Mouse (Mus musculus): Measurements from ENCODE around the gene Acat1. TPM values are rescaled to one million over a fixed set of nuclear protein-coding genes. Genes with fewer than 3 reads are reported as not detected.

Gene Acat1
- polyA plus RNA-seq (2014; fragmentation: Nextera tagmentation; extraction: Ambion mirVana), result 184 and 194 TPM in 2 replicates

GRCm38 (mm10) chr9:53609968-53610781 is at the start of gene Acat1:
Gene Acat1, minus strand, starts transcription at chr9:53610382.
- DNase-seq (ENCODE audit: low spot score) (peak; percentile 95), ATAC-seq (ENCODE audit: low read depth) (peak; percentile 98)
- peak within 1 kb of the TSS; percentile 82 for H3K9ac ChIP-seq (ENCODE audit: low read depth, low read length)
- peak within 1 kb of the TSS; percentile 72 for H3K4me2 ChIP-seq (ENCODE audit: low read depth, low read length)
- H3K36me3 ChIP-seq (ENCODE audit: control insufficient read depth, insufficient read depth, low read length), result peaks cover 5% of the 10 kb centered on the region; the same call in 1 of the 2 replicates
- WGBS, result 4% methylated on average over 33 of the region's 52 CpGs
- no peaks in the 10 kb centered on the region for H3K9me3 ChIP-seq (ENCODE audit: control insufficient read depth, low read length)
- H3K27me3 ChIP-seq (replicated peaks; ENCODE audit: control insufficient read depth, insufficient read depth, low read length), result no peaks in the 10 kb centered on the region
- peak within 1 kb of the TSS; percentile 65 for H3K4me3 ChIP-seq (ENCODE audit: low read depth, low read length)
- H3K27ac ChIP-seq (replicated peaks; ENCODE audit: low read depth, low read length), result peak within 1 kb of the TSS; percentile 67
- H3K4me1 ChIP-seq (ENCODE audit: control insufficient read depth, insufficient read depth, low read length), result peaks cover 5% of the 10 kb centered on the region; the same call in 1 of the 2 replicates

GRCm38 (mm10) chr9:53634796-53635195 is 24.6 kb upstream of the Acat1 start:
- H3K9me3 ChIP-seq (ENCODE audit: control insufficient read depth, low read length), result no peaks in the 10 kb centered on the region
- no peak overlapping the region for H3K4me3 ChIP-seq (ENCODE audit: low read depth, low read length)
- no peaks in the 10 kb centered on the region for H3K27me3 ChIP-seq (replicated peaks; ENCODE audit: control insufficient read depth, insufficient read depth, low read length)
- 95% methylated on average over 6 of the region's 6 CpGs for WGBS
- H3K36me3 ChIP-seq (ENCODE audit: control insufficient read depth, insufficient read depth, low read length), result peaks cover 73% of the 10 kb centered on the region
- ATAC-seq (ENCODE audit: low read depth), result no peak
- H3K4me1 ChIP-seq (ENCODE audit: control insufficient read depth, insufficient read depth, low read length), result no peaks in the 10 kb centered on the region
- H3K4me2 ChIP-seq (ENCODE audit: low read depth, low read length), result no peak overlapping the region
- no peak for DNase-seq (ENCODE audit: low spot score)
- H3K9ac ChIP-seq (ENCODE audit: low read depth, low read length), result no peak overlapping the region
- no peak overlapping the region for H3K27ac ChIP-seq (replicated peaks; ENCODE audit: low read depth, low read length)

GRCm38 (mm10) chr9:53615246-53615645 is 5.1 kb upstream of the Acat1 start:
- ATAC-seq (ENCODE audit: low read depth) (no peak), DNase-seq (ENCODE audit: low spot score) (no peak)
- no peaks in the 10 kb centered on the region for H3K27me3 ChIP-seq (replicated peaks; ENCODE audit: control insufficient read depth, insufficient read depth, low read length)
- H3K4me3 ChIP-seq (ENCODE audit: low read depth, low read length), result no peak overlapping the region
- no peak overlapping the region for H3K9ac ChIP-seq (ENCODE audit: low read depth, low read length)
- 84% methylated on average over 8 of the region's 8 CpGs for WGBS
- no peak overlapping the region for H3K27ac ChIP-seq (replicated peaks; ENCODE audit: low read depth, low read length)
- no peaks in the 10 kb centered on the region for H3K4me1 ChIP-seq (ENCODE audit: control insufficient read depth, insufficient read depth, low read length)
- H3K9me3 ChIP-seq (ENCODE audit: control insufficient read depth, low read length), result no peaks in the 10 kb centered on the region
- H3K36me3 ChIP-seq (ENCODE audit: control insufficient read depth, insufficient read depth, low read length), result peaks cover 44% of the 10 kb centered on the region
- H3K4me2 ChIP-seq (ENCODE audit: low read depth, low read length), result no peak overlapping the region

GRCm38 (mm10) chr9:53614286-53614685 is 4.1 kb upstream of the Acat1 start:
- Histone ChIP-seq H3K4me2 (ENCODE audit: low read depth, low read length) (no peak overlapping the region), H3K4me3 (ENCODE audit: low read depth, low read length) (no peak overlapping the region), H3K4me1 (ENCODE audit: control insufficient read depth, insufficient read depth, low read length) (no peaks in the 10 kb centered on the region; the same call in 1 of the 2 replicates), H3K27me3 (replicated peaks; ENCODE audit: control insufficient read depth, insufficient read depth, low read length) (no peaks in the 10 kb centered on the region), H3K27ac (replicated peaks; ENCODE audit: low read depth, low read length) (no peak overlapping the region), H3K36me3 (ENCODE audit: control insufficient read depth, insufficient read depth, low read length) (peaks cover 36% of the 10 kb centered on the region; the same call in 1 of the 2 replicates), H3K9me3 (ENCODE audit: control insufficient read depth, low read length) (no peaks in the 10 kb centered on the region), H3K9ac (ENCODE audit: low read depth, low read length) (no peak overlapping the region)
- ATAC-seq (ENCODE audit: low read depth), result no peak
- no peak for DNase-seq (ENCODE audit: low spot score)
- 83% methylated on average over 4 of the region's 4 CpGs for WGBS

GRCm38 (mm10) chr9:53609306-53609967 is 745 bp downstream of the Acat1 start:
- DNase-seq (ENCODE audit: low spot score), result no peak
- H3K4me2 ChIP-seq (ENCODE audit: low read depth, low read length), result peak overlapping the region; percentile 72
- peaks cover 5% of the 10 kb centered on the region; the same call in 1 of the 2 replicates for H3K4me1 ChIP-seq (ENCODE audit: control insufficient read depth, insufficient read depth, low read length)
- H3K9ac ChIP-seq (ENCODE audit: low read depth, low read length), result peak overlapping the region; percentile 82
- H3K27me3 ChIP-seq (replicated peaks; ENCODE audit: control insufficient read depth, insufficient read depth, low read length), result no peaks in the 10 kb centered on the region
- WGBS, result 71% methylated on average over 12 of the region's 12 CpGs
- no peak for ATAC-seq (ENCODE audit: low read depth)
- no peaks in the 10 kb centered on the region for H3K9me3 ChIP-seq (ENCODE audit: control insufficient read depth, low read length)
- no peaks in the 10 kb centered on the region for H3K36me3 ChIP-seq (ENCODE audit: control insufficient read depth, insufficient read depth, low read length)
- peak overlapping the region; percentile 65 for H3K4me3 ChIP-seq (ENCODE audit: low read depth, low read length)
- H3K27ac ChIP-seq (replicated peaks; ENCODE audit: low read depth, low read length), result peak overlapping the region; percentile 67

GRCm38 (mm10) chr9:53607816-53608215 is 2.4 kb downstream of the Acat1 start:
- H3K4me2 ChIP-seq (ENCODE audit: low read depth, low read length), result no peak overlapping the region
- 95% methylated on average over 4 of the region's 4 CpGs for WGBS
- no peak for ATAC-seq (ENCODE audit: low read depth)

GRCm38 (mm10) chr9:53607192-53607591 is 3.0 kb downstream of the Acat1 start:
- WGBS, result 79% methylated on average over 3 of the region's 3 CpGs
- Histone ChIP-seq H3K4me2 (ENCODE audit: low read depth, low read length) (no peak overlapping the region), H3K27me3 (replicated peaks; ENCODE audit: control insufficient read depth, insufficient read depth, low read length) (no peaks in the 10 kb centered on the region), H3K36me3 (ENCODE audit: control insufficient read depth, insufficient read depth, low read length) (peaks cover 2% of the 10 kb centered on the region; the same call in 1 of the 2 replicates), H3K4me1 (ENCODE audit: control insufficient read depth, insufficient read depth, low read length) (peaks cover 5% of the 10 kb centered on the region; the same call in 1 of the 2 replicates), H3K9me3 (ENCODE audit: control insufficient read depth, low read length) (no peaks in the 10 kb centered on the region), H3K27ac (replicated peaks; ENCODE audit: low read depth, low read length) (no peak overlapping the region), H3K4me3 (ENCODE audit: low read depth, low read length) (no peak overlapping the region), H3K9ac (ENCODE audit: low read depth, low read length) (no peak overlapping the region)
- DNase-seq (ENCODE audit: low spot score) (no peak), ATAC-seq (ENCODE audit: low read depth) (no peak)

More at GRCm38 (mm10) chr9:53607816-53608215, 2.4 kb downstream of the Acat1 start:
- H3K27ac ChIP-seq (replicated peaks; ENCODE audit: low read depth, low read length), result no peak overlapping the region
- no peak for DNase-seq (ENCODE audit: low spot score)
- H3K27me3 ChIP-seq (replicated peaks; ENCODE audit: control insufficient read depth, insufficient read depth, low read length), result no peaks in the 10 kb centered on the region
- H3K36me3 ChIP-seq (ENCODE audit: control insufficient read depth, insufficient read depth, low read length), result no peaks in the 10 kb centered on the region
- H3K4me1 ChIP-seq (ENCODE audit: control insufficient read depth, insufficient read depth, low read length), result peaks cover 5% of the 10 kb centered on the region; the same call in 1 of the 2 replicates
- H3K4me3 ChIP-seq (ENCODE audit: low read depth, low read length), result no peak overlapping the region
- H3K9ac ChIP-seq (ENCODE audit: low read depth, low read length), result no peak overlapping the region
- no peaks in the 10 kb centered on the region for H3K9me3 ChIP-seq (ENCODE audit: control insufficient read depth, low read length)

- WGBS, result 100% methylated on average over 5 of the region's 5 CpGs
- DNase-seq (ENCODE audit: low spot score) (no peak), ATAC-seq (ENCODE audit: low read depth) (no peak)
- H3K27ac ChIP-seq (replicated peaks; ENCODE audit: low read depth, low read length), result no peak overlapping the region
- H3K4me3 ChIP-seq (ENCODE audit: low read depth, low read length), result no peak overlapping the region
- H3K9me3 ChIP-seq (ENCODE audit: control insufficient read depth, low read length), result no peaks in the 10 kb centered on the region
- no peak overlapping the region for H3K4me2 ChIP-seq (ENCODE audit: low read depth, low read length)
- H3K36me3 ChIP-seq (ENCODE audit: control insufficient read depth, insufficient read depth, low read length), result peaks cover 9% of the 10 kb centered on the region
- peaks cover 5% of the 10 kb centered on the region; the same call in 1 of the 2 replicates for H3K4me1 ChIP-seq (ENCODE audit: control insufficient read depth, insufficient read depth, low read length)
- no peaks in the 10 kb centered on the region for H3K27me3 ChIP-seq (replicated peaks; ENCODE audit: control insufficient read depth, insufficient read depth, low read length)
- no peak overlapping the region for H3K9ac ChIP-seq (ENCODE audit: low read depth, low read length)
Measured at GRCm38 (mm10) chr9:53604954-53605353, 5.2 kb downstream of the Acat1 start.
